Mouse (Mus musculus): ENCODE results near the gene Aunip.

The Aunip gene

DNA sequence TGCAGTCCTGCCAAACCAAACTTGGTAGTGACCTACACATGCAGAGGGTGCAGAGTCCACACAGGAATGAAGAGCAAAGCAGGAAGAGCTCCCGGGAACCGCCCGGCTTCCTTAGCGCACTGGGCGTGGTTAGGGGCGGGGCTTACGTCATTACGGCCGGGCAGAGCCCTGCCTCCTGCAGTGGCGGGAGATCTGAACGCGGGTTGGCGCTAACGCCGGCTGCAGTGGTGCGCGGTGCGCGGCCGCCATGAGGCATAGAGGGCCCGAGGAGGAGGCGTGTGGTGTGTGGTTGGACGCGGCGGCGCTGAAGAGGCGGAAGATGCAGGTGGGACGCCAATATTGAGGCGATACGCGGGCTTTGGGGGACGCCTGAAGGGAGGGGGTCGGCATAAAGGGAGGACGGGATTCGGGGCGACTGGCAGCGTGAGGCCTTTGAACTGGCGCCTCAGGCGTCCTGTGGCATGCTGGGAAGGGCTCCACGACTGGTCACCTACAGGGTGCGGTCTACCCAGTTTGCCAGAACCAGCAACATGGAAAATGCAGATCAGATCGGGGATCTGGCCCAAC lies at the start of gene Aunip:
Aunip (plus strand) TSS at position 155 of the 567 bp plus-strand sequence.
- DNase-seq: peak; percentile 91

DNA sequence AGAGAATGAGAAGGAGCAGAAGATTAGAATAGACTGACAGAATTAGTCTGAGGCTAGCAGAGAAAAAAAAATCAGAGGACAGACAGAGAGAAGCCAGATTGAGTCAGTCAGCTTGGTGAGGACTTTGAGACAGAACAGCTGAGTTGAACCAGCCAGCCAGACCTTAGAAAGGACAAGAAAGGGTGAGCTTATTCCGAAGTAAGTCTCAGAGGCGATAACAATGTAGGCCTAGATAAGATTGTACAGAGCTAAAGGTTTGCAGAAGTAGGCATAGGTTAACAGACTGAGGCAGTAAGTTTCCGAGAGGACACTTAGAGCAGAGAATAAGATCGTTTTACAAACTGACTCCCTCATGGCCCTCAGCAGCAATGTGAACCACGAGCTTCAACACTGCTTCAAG lies 49.5 kb upstream of the Aunip start:
- no peak for DNase-seq

DNA sequence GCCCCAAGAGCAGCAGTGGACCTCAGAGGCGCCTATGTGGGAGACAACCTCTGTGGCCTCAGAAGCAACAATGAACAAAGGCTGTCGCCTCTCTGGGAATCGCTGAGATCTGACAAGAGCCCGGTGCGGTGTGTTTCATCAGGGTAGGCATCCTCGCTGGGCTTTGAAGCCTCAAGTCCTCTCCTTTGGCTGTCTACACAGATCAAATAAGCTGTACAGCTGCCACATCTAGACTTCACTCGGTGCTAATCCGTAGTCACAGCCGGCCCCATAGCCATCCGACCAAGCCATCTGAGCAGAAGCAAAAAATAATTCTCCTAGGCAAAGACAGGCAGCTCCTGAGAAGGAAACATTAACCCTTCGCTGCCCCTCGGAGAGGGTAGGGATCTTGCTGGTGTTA lies 45.0 kb upstream of the Aunip start:
- DNase-seq: no peak

DNA sequence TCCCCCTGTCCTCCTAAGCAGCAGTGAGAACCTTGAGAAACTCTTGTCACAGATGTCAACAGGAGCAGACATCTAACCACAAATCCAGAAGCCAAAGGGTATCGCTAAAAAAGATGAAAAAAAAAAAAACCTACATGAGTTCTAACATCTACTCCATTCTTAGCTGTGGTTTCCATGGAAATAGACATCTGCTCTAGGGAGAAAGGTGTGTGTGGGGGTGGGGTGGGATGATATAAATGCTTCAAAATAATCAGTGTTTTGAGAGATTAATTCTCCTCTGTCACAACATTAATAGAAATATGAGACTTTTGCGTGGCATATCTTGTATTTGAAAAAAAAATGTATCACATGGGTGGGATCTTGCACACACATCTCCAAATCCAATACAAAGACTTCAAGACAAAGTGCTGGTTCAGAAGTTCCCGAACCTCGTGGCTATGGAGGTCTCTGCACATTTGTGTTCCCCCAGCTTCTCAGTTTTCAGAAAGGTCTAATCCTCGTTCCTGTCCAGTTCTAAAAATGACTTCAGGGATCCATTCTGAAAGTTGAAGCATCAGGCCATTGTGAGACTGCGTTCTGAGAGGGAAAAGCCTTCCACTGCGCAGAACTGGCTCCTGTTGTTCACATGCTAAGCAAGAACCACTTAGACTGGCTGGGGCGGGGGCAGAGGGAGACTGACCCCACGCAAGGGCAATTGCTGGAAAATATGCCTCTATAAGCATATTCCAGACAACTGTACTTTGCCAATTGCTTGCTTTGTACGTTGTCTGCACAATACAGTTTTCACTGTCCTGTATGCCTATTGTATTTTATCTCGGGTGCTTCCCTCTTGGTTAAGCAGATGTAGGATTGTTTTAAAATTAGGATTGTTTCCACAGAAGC lies 44.2 kb upstream of the Aunip start:
- DNase-seq: no peak

DNA sequence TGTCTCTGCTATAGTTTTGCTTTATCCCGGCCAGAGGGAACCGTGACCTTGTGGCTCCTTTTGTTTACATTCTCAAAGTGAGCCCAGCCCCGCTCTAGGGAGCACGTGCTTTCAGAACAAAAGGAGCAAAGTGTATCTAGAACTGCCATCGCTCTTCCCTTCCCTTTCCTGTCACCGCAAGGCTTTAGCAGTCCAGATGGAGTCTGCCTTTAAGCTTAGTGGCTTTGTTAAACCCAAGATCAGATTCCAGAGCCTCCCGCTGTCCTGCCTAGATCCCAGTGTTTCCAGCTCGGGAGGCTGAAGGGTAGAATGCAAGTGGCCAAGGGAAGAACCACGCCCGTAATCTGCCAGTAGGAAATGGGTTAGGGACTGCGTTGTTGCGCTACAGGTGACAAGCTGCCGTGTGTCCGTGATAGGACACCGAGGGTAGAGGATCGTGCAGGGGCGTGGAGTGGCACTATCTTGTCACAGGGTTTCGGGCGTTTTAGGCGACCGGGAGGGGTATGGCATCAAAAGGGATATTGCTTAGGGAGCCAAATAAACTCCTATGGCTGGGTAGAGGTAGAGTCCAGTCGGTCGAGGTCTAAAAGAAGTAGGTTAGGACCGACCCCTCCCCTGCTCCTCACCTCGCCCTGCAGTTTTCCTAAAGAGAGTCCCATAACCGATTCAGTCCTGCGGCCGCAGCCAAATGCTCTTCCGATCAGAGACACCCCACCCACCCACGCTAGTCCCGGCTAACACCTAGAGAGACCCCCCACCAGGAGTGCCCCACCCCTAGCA lies 43.2 kb upstream of the Aunip start:
- no peak for DNase-seq

DNA sequence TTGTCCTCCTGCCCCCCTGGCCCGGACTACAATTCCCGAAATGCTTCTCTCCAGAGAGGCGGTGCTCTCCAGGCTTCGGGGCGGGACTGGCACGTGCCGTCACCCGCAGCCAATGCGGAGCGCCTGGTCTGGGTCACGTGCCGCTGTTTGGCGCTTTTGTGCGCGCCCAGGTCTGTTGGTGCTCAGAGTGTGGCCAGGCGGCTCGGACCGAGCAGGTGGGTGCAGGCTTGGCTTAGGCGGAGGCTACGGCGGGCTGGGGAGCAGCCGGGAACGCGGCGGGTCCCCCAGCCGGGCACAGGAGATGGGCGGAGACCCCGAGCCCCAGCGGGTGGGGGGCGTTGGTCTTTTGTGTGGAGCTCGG lies 42.6 kb upstream of the Aunip start, which contains the start of gene Stmn1:
Stmn1 (plus strand) TSS at position 106 of the 361 bp plus-strand sequence.
- peak; percentile 93 for DNase-seq

DNA sequence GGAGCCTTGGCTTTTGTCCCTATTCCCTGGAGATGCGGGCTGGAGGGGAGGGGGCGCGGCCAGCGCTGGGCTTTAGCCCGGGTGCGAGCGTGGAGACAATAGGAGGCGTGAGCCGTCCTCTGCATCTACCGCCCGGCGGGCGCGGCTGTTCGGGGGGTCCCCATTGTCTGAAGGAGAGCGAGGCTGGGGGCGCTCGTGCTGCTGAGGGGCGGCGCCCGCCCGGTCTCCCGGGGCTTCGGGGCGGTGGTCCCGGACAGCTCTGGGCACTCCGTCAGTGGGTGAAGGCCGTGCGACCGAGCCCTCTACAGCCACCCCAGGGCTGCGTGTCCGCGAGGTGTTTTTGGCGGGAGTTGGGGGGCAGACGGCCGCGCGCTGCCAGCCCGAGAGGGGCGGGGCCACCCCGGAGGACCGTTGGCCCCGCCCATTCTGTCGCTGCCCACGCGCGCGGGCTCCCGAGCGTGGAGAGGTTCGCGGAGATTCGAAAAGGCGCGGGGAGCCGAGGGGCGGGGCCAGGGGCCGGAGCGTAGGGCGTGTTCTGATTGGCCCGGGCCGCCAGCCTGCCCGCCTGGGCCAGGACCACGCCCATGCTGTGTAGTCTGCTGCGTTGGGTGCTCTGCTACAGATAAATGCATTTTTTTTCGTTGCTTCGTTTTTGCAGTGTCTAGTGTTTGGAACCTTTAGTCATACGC lies 42.1 kb upstream of the Aunip start:
- DNase-seq: peak; percentile 96

DNA sequence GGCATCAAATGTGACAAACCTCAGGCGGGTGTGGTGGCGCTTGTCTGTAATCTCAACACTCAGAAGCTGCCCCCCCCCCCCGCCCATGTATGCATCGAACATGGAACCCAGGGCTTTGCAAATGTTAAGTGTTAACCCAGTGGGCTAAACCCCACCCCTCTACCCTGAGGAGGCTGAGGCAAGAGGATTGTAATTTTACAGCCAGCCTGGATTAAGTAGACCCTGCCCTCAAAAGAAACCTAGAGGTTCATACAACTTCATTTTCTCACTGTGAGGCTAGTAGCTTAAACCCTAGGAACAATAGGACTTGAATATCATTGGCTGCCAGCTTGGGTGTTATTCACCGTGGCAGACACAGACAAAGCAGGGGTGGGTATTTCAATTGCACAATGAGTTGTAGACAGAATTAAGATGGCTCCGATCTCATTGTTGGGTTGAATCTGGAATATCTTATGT lies 41.4 kb upstream of the Aunip start:
- DNase-seq: no peak

DNA sequence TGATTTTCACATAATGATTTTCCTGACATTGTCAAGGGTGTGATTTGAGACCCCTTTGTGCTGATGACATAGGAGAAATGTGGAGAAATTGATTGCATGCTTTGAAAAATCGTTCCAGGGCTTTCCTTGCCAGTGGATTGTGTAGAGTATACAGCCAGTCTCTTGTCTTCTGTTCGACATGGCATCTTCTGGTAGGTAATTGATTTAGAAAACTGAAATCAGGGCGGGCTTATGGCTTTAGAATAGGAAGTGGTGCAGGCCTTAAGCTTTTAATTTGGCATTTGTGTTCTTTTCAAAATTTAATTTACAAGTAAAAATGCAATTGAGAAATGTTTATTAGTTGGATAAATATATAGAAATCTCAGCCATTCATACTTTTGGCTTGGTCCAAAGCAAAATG lies 40.8 kb upstream of the Aunip start:
- DNase-seq: no peak

DNA sequence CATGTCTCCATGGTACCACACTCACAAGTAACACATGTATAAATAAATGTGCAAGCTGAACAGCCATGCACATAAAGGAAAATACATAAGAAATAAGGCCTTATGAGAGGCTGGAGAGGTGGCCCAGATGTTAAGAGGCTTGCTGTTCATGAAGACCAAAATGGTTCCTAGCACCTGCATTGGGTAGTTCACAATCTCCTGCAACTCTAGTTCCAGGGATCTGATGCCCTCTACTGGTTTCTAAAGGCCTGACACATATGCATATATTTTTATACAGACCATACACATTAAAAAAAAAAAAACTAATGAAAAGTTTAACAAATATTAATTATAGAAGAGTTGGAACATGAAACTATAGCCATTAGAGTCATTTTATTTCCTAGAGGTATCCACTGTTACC lies 39.3 kb upstream of the Aunip start:
- DNase-seq: no peak

DNA sequence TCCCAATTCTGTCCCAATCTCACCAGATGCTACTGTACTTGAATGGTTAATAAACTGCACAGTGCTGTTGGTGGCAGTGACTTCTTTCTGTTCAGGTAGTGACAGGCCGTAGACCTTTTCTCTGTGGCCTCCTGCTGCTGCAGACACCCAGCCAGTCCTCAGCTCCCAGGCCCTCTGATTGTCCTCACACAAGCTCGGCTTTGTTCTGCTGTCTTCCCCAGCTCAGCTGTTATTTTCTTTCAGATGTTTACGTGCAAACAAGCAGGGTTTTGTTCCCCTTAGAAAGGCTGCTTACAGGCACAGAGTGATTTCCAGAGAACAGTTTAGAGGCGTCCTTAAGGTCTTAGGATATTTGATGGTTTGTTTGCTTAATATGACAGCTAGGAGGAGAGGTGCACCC lies 37.0 kb upstream of the Aunip start:
- no peak for DNase-seq

DNA sequence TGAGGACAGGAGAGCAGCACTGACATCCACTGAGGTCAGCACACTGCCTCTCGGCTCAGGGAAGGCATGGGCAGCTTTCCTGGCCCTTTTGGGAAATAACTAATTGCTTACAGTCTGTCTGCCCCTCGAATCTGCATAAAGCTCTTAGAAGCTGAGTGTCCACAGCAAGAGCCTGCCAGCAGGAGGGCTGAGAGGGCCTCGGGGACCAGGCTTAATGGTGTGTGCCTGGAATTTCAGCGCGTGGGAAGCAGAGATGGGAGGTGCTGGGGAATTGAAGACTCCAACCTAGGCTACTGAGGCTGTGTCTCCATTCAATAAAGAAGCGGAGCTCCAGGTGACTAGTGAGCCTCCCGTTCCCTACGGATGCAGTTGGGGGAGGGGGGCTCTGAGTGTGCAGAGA lies 36.6 kb upstream of the Aunip start:
- DNase-seq: no peak

DNA sequence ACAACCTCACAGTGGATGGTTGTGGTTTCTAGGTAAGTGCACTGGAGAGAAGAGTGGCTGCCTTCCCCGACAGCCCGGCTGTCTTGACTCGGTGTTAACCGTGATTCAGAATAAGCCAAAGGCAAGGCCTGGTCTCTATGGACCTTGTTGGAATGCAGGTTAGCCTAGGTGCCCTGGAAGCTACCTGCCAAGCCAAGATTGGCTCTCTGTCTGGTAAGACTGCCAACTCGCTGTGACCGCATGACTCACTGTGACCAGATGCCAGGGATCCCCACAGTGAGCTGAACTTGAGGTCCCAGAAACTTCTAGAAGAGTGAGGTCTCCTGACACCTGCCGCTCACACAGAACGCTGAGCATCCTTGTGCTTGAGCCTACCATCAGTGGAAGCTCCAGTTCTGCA lies 33.9 kb upstream of the Aunip start:
- no peak for DNase-seq

DNA sequence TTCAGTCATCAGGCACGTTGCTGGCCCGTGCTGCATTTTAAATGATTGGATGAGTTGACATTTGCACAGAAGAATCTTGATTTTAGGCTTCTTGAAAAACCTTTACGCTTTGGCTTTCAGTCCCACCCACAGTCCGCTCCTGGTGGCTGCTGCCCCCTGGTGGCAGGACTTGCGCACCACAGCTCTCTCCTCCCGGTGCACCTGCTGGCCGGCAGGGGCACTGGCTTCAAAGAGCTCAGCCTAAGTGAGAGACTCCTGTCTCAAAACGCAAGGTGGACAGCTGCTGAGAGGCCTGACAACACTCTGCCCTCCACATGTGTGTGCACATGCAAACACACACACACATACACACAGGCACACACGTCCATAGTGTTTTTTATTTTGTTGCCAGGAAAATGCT lies 32.8 kb upstream of the Aunip start:
- DNase-seq: peak; percentile 98

DNA sequence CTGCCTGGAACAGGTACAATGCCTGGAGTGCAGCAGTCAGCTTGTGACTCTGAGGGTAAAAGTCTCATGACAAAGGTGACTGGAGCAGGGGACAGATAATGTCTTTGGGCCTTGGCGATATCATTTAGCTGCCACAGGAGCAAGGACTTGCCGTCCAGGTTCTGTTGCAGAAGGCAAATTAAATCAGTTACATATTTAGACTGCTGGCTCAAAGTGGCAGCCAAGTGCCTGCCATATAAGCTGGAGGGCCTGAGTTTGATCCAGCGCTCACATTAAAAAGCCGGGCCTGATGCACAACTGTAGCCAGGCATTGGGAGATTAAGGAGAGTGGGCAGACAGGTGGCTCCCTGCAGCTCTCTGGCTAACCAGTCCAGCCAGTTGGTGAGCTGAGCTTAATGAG lies 31.0 kb upstream of the Aunip start:
- DNase-seq: no peak

DNA sequence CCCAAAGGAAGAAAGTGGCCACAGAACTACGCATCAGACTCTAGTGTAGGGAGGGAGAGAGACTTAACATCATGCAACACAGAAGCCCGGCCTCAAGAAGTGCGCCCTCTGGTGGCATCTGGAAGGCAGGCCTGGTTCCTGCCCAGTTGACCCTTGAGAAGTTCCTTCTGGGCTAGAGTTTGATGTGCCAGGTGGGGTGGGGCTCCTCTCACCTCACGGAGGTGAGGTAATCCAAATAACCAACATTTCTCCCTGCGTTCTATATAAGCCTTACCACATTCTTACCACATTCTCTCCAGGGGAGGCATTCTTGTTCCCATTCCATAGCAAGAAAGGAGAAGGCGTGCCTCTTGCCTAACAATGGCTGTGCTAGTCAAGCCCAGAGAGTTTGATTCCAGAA lies 29.9 kb upstream of the Aunip start:
- DNase-seq: peak; percentile 78

DNA sequence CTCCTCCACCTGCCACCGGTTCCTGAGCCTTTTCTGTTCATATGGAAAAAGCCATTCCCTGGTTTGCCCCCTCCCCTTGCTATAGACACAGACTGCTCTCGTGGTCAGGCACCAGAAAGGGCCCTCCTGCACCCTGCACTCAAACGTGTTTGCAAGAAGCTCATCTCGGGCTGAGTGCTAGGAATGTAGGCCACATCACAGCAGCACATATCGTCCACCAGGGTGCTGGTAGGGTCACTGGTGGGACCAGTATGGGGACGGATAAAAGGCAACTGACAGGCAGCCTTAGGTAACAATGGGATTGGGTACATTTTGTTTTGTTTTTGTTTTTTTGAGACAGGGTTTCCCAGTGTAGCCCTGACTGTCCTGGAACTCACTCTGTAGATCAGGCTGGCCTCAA lies 29.5 kb upstream of the Aunip start:
- no peak for DNase-seq

DNA sequence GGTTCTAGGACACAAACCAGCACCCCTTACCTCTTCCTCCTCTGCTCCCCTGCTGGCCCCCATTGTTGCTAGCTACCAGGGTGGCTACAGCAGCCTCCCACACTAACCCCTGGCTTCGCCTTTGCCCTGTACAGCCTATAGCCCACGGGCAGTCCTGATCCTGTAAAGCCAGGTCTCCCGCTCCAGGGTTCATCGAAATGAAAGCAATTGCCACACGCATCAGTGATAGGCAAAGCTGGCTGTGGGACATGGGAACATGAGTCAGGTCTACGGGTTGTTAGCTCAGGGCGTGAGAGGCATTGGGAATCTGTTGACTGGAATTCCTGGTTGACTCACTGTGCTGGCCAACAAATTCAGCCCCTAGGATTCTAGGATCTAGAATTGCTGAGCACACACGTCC lies 28.4 kb upstream of the Aunip start:
- DNase-seq: no peak

DNA sequence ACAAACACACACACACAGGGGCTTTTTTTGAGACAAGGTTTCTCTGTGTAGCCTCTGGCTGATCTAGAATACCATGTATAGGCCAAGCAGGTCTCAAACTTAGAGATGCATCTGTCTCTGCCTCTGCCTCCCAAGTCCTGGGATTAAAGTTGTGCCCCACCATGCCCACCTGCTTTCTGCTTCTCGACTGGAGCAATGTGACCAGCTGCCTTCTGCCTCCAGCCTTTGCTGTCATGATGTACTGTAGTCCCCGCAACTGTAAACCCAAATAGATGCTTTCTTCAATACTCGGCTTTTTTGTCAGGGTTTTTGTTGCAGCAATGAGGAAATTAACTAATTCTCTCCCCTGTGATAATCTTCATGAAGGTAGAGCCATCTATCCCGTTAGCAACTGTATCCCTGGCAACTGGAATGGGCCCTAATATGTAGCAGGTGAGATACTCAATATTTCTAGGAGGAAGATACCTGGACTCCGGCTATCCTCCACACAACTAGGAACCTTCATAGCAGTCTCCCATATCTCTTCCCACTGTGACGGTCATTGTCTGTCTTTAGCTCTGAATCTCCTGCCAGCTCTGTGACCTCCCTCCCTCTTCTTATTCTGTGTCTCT lies 27.6 kb upstream of the Aunip start:
- DNase-seq: no peak

DNA sequence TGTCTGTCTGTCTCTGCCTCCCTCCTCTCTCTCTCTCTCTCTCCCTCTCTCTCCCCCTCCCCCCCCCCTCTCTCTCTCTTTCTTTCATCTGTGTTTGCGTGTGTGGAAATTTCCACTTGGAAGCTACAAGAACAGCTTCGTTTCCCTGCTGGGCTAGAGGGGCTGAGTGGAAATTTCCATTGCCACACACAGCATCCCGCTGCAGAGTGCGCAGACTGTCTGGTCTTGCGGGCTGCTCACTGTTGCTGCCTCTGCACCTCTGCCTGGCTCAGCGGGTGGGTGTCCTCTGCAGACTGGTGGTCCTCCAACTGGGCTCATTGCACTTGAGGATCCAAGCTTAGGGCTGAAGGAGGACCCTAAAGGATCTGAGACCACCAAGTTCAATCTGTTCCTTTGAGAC lies 27.1 kb upstream of the Aunip start:
- DNase-seq: no peak

DNA sequence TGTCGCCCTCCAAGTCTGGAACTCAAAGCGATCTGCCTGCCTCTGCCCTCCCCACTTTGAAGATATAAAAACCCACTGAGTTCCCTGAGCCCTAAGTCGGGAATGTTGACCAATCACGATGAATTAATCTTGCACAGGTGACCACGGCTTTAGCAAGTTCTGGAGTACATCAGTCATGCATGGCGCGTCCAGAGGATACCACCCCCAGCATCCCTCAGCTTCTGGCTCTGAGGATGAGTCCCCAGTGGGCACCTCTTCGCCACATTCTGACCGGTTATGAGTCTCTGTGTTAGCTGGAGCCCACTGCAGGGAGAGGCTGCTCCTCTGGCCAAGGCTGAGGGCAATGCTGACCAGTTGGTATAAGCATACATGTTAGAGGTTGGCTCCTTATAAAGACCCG lies 26.6 kb upstream of the Aunip start:
- no peak for DNase-seq

DNA sequence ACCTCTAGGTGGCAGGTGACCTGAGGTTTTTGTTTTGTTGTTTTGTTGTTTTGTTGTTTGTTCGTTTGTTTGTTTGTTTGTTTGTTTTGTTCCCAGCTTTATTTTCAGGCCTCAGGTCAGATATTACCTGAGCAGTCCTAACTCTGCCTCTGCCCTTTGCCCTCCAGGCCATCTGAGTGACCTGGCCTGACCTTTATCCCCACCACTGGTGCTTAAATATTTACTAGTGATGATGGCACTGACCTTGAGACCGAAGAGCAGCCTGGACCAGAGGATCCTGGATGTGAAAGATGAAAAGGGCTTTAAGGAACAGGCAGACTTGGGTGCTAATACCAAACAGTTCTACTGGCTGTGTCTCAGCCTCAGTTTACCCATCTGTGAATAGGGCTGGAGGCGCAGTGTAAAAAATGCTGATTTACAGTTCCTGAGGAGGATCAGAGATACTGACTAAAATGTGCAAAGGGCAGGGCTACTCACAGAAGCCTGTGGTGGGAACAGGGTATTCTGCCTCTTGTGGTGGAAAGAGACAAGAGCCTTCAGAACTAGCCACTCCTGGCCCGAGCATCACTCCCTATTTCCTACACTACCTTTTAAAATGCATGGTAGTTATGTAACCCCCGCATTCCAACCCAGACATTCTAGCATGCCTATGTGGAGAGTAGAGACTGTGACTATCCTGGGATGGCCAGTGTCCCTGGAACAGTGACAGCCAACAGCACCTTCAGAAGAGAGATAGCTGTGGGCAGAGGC lies 25.5 kb upstream of the Aunip start:
- DNase-seq: no peak
